Mouse (Mus musculus): Measurements from ENCODE around the gene Zfp513.

DNA sequence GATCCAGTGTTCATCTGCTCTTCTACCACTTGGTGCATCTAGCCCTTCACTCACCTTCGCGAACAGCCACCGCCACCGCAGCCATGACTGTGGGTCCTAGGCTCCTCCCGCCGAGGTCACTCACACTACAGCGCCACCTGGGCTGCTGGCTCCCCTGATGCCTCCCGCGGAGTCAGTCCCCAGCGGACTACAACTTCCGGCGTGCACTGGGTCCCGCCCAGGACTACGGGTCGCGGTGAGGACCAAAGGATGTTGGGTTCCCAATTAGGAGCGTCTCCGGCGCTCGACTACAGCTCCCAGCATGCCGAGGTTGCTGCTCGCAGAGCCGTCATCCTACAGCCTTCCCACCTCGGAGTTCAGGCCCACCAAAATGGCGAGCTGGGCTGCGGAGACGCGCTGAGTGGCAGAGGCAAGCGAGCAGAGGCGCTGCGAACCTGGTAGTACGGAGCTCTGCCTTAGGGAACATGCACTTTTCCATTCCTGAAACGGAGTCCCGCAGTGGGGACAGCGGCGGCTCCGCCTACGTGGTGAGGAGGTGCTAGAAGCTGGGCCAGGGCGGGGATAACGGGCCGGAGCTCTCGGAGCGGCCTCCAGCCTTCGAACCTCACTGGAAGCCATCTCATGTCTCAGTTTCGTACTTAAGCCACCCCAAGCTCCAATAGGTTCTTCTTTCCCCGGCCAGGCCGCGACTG, 9.0 kb downstream of the Zfp513 start, which contains the start of the genes Snx17 and Eif2b4:
- peak; percentile 89 for TF ChIP-seq POLR2A (IDR thresholded peaks at IDR 0.05; ENCODE audit: low read depth, low read length)
- no peak for TF ChIP-seq ZNF384 (IDR thresholded peaks at IDR 0.05; ENCODE audit: low read depth, low read length)
- TF ChIP-seq POLR2AphosphoS2 (IDR thresholded peaks at IDR 0.05; ENCODE audit: low read depth, low read length): no peak
- TF ChIP-seq CTCF (conservative IDR thresholded peaks at IDR 0.05 in 1 of 2, IDR thresholded peaks at IDR 0.05 in 1 of 2; ENCODE audit: low read depth in 2 of 2, low read length in 2 of 2): peak in 1 of 2 experiments; percentile 77; a peak in 2 of 4 replicates
- TF ChIP-seq NRF1 (IDR thresholded peaks at IDR 0.05; ENCODE audit: low read depth, low read length): peak; percentile 61; the same call in 1 of the 2 replicates
- peak; percentile 53; the same call in 1 of the 2 replicates for TF ChIP-seq MYC (IDR thresholded peaks at IDR 0.05; ENCODE audit: low read depth, low read length)
- no peak for TF ChIP-seq RCOR1 (conservative IDR thresholded peaks at IDR 0.05; ENCODE audit: low read depth, low read length)
- peak; percentile 87 for TF ChIP-seq NELFE (IDR thresholded peaks at IDR 0.05; ENCODE audit: low read depth, low read length)
- TF ChIP-seq TCF12 (IDR thresholded peaks at IDR 0.05; ENCODE audit: low read depth, low read length): peak; percentile 94
- no peak for TF ChIP-seq EP300 (IDR thresholded peaks at IDR 0.05; ENCODE audit: low read length)

Measured in CH12.LX (cell line).